Mouse (Mus musculus) ES-Bruce4 (cell line): Measurements from ENCODE around the gene Vopp1. TPM values are rescaled to one million over a fixed set of nuclear protein-coding genes. Genes with fewer than 3 reads are reported as not detected.

ENCODE experiments used
- H3K27ac ChIP-seq: 2 replicates; pipeline ENCODE4 v1.5.1; 2012; ENCODE audit warnings: low read length, inconsistent platforms; ENCODE audit not compliant: insufficient read depth
- H3K27me3 ChIP-seq: 2 replicates; pipeline ENCODE4 v1.6.1; 2012; ENCODE audit warnings: mild to moderate bottlenecking, low read length, inconsistent platforms; ENCODE audit not compliant: control insufficient read depth, poor library complexity, insufficient read depth, severe bottlenecking
- H3K36me3 ChIP-seq: 2 replicates; pipeline ENCODE4 v1.6.1; 2012; ENCODE audit warnings: inconsistent platforms, mild to moderate bottlenecking, low read length, moderate library complexity; ENCODE audit not compliant: control insufficient read depth, poor library complexity, insufficient read depth, severe bottlenecking
- H3K4me1 ChIP-seq: one replicate; pipeline ENCODE4 v1.8.1; 2011; ENCODE audit warnings: low read length; ENCODE audit not compliant: control insufficient read depth, insufficient read depth
- H3K4me3 ChIP-seq: 2 replicates; pipeline ENCODE4 v1.5.1; 2011; ENCODE audit warnings: low read depth, mild to moderate bottlenecking, low read length
- H3K9ac ChIP-seq: 2 replicates; pipeline ENCODE4 v1.6.1; 2012; ENCODE audit warnings: low read depth, mild to moderate bottlenecking, inconsistent platforms; ENCODE audit not compliant: poor library complexity, severe bottlenecking
- H3K9me3 ChIP-seq: replicated peaks from 2 replicates; pipeline ENCODE4 v1.6.1; 2012; ENCODE audit warnings: mild to moderate bottlenecking, low read length, inconsistent platforms; ENCODE audit not compliant: control insufficient read depth, poor library complexity, insufficient read depth, severe bottlenecking
- CTCF ChIP-seq: IDR thresholded peaks from one replicate; pipeline ENCODE4 v1.8.1; 2011; ENCODE audit warnings: low read depth, low read length
- EP300 ChIP-seq: IDR thresholded peaks from 2 replicates; pipeline ENCODE4 v1.6.1; 2011; ENCODE audit warnings: low read depth, low read length; ENCODE audit not compliant: insufficient read depth
- POLR2A ChIP-seq: IDR thresholded peaks from one replicate; pipeline ENCODE4 v1.8.1; 2011; ENCODE audit warnings: low read length; ENCODE audit not compliant: insufficient read depth
- polyA plus RNA-seq: library from polyadenylated mRNA; stranded (reverse); fragments of >200 nt; gene quantifications from 2 replicates; pipeline ENCODE4 v1.2.4, GENCODE M21; 2011; ENCODE audit warnings: low read depth; ENCODE audit not compliant: missing spikeins, insufficient read depth, insufficient read length

Gene Vopp1
- polyA plus RNA-seq, 1 experiment = 17.6 TPM

GRCm38 (mm10) chr6:57770467-57771190 is 54.3 kb downstream of the Vopp1 start:
- Histone ChIP-seq H3K9ac (no peak overlapping the region), H3K9me3 (no peaks in the 10 kb centered on the region), H3K27me3 (no peaks in the 10 kb centered on the region), H3K27ac (no peak overlapping the region), H3K4me1 (no peaks in the 10 kb centered on the region), H3K36me3 (no peaks in the 10 kb centered on the region), H3K4me3 (no peak overlapping the region)
- TF ChIP-seq CTCF (no peak), EP300 (no peak), POLR2A (no peak)

- Histone ChIP-seq H3K4me3 (no peak overlapping the region), H3K4me1 (no peaks in the 10 kb centered on the region), H3K27ac (no peak overlapping the region), H3K36me3 (no peaks in the 10 kb centered on the region), H3K9ac (no peak overlapping the region), H3K27me3 (no peaks in the 10 kb centered on the region), H3K9me3 (no peaks in the 10 kb centered on the region)
- TF ChIP-seq EP300 = no peak
- TF ChIP-seq POLR2A = no peak
These were observed 55.9 kb downstream of the Vopp1 start for GRCm38 (mm10) chr6:57768948-57769525.

- H3K36me3 ChIP-seq = no peaks in the 10 kb centered on the region
- H3K27me3 ChIP-seq = no peaks in the 10 kb centered on the region
- TF ChIP-seq POLR2A (no peak), CTCF (no peak), EP300 (no peak)
- H3K4me1 ChIP-seq = no peaks in the 10 kb centered on the region
- no peaks in the 10 kb centered on the region for H3K9me3 ChIP-seq
- no peak overlapping the region for H3K4me3 ChIP-seq
- no peak overlapping the region for H3K27ac ChIP-seq
- no peak overlapping the region for H3K9ac ChIP-seq
These were observed 57.7 kb downstream of the Vopp1 start for GRCm38 (mm10) chr6:57767112-57767868.

GRCm38 (mm10) chr6:57766287-57766686 is 58.7 kb downstream of the Vopp1 start:
- no peak overlapping the region for H3K4me3 ChIP-seq
- no peaks in the 10 kb centered on the region for H3K4me1 ChIP-seq
- H3K36me3 ChIP-seq = no peaks in the 10 kb centered on the region
- no peak overlapping the region for H3K9ac ChIP-seq
- H3K27ac ChIP-seq = no peak overlapping the region
- no peaks in the 10 kb centered on the region for H3K27me3 ChIP-seq
- no peaks in the 10 kb centered on the region for H3K9me3 ChIP-seq
- TF ChIP-seq CTCF (no peak), POLR2A (no peak), EP300 (no peak)

- Histone ChIP-seq H3K4me3 (no peak overlapping the region), H3K27me3 (no peaks in the 10 kb centered on the region), H3K9me3 (no peaks in the 10 kb centered on the region), H3K9ac (no peak overlapping the region), H3K36me3 (no peaks in the 10 kb centered on the region), H3K27ac (no peak overlapping the region), H3K4me1 (no peaks in the 10 kb centered on the region)
- TF ChIP-seq CTCF (no peak), POLR2A (no peak), EP300 (no peak)
These were observed 59.7 kb downstream of the Vopp1 start for GRCm38 (mm10) chr6:57765095-57765878.
